Mouse (Mus musculus) CH12.LX (cell line): ENCODE results near the gene Macrod2. TPM values are rescaled to one million over a fixed set of nuclear protein-coding genes. Genes with fewer than 3 reads are reported as not detected.

Experiments
- DNase-seq: peaks from one replicate; pipeline ENCODE4 v3.0.0-alpha.2; 2013; ENCODE audit errors: extremely low read depth
- H3K27ac ChIP-seq: 2 replicates; pipeline ENCODE4 v1.5.1; 2012; ENCODE audit warnings: low read depth, mild to moderate bottlenecking, control low read depth, moderate library complexity; ENCODE audit not compliant: insufficient read depth
- H3K27me3 ChIP-seq: replicated peaks from 2 replicates; pipeline ENCODE3; 2012; ENCODE audit warnings: inconsistent platforms
- H3K36me3 ChIP-seq, 2 experiments: replicated peaks in 1 of 2; 2 replicates each; pipeline versions ENCODE3 to v1.6.1; 2012; ENCODE audit warnings: inconsistent platforms in 1 of 2, low read length in 1 of 2, mild to moderate bottlenecking in 1 of 2, mixed read lengths in 1 of 2, moderate library complexity in 1 of 2; ENCODE audit not compliant: control insufficient read depth in 1 of 2, insufficient read depth in 1 of 2
- H3K4me1 ChIP-seq, 2 experiments: 2 replicates each; pipeline ENCODE4 v1.6.1; 2012; ENCODE audit warnings: inconsistent platforms in 1 of 2, moderate library complexity in 1 of 2; ENCODE audit not compliant: insufficient read depth in 2 of 2, control insufficient read depth in 1 of 2
- H3K4me2 ChIP-seq: 2 replicates; pipeline ENCODE4 v1.6.1; 2012; ENCODE audit warnings: low read depth, mild to moderate bottlenecking, control low read depth; ENCODE audit not compliant: poor library complexity, insufficient read depth, severe bottlenecking
- H3K4me3 ChIP-seq, 3 experiments: fragments of 150-350 bp in 1 of 3; sonication (generic) in 1 of 3; replicated peaks in 1 of 3; 2 replicates each; pipeline versions ENCODE3 to v1.5.1; 2011 to 2012; ENCODE audit warnings: low read depth in 2 of 3, low read length in 2 of 3, mild to moderate bottlenecking in 2 of 3, moderate library complexity in 2 of 3, control low read depth in 1 of 3, improper control_type of control experiment in 1 of 3, inconsistent platforms in 1 of 3, mixed read lengths in 1 of 3; ENCODE audit not compliant: poor library complexity in 1 of 3
- H3K79me2 ChIP-seq: replicated peaks from 2 replicates; pipeline ENCODE4 v1.6.1; 2012; ENCODE audit warnings: mild to moderate bottlenecking, moderate library complexity; ENCODE audit not compliant: control insufficient read depth, poor library complexity, insufficient read depth, severe bottlenecking; ENCODE audit errors: extremely low read depth
- H3K9ac ChIP-seq: 2 replicates; pipeline ENCODE4 v1.6.1; 2012; ENCODE audit warnings: low read depth, mild to moderate bottlenecking, control low read depth, moderate library complexity; ENCODE audit not compliant: insufficient read depth
- H3K9me3 ChIP-seq: replicated peaks from 2 replicates; pipeline ENCODE3; 2012; ENCODE audit warnings: low read length, inconsistent platforms, mixed read lengths
- CHD2 ChIP-seq: IDR thresholded peaks from 2 replicates; pipeline ENCODE4 v1.6.1; 2011; ENCODE audit warnings: low read length, improper control_type of control experiment
- CTCF ChIP-seq, 2 experiments: IDR thresholded peaks in 1 of 2; conservative IDR thresholded peaks in 1 of 2; 2 replicates each; pipeline ENCODE4 v1.5.1; 2011 to 2012; ENCODE audit warnings: low read depth in 2 of 2, low read length in 2 of 2, improper control_type of control experiment in 1 of 2, inconsistent platforms in 1 of 2, mild to moderate bottlenecking in 1 of 2, moderate library complexity in 1 of 2
- E2F4 ChIP-seq: IDR thresholded peaks from 2 replicates; pipeline ENCODE4 v1.6.1; 2011; ENCODE audit warnings: low read depth, low read length, improper control_type of control experiment; ENCODE audit not compliant: insufficient replicate concordance
- EP300 ChIP-seq: IDR thresholded peaks from 2 replicates; pipeline ENCODE4 v1.6.1; 2011; ENCODE audit warnings: low read length, improper control_type of control experiment
- ETS1 ChIP-seq: conservative IDR thresholded peaks from 2 replicates; pipeline ENCODE4 v1.6.1; 2012; ENCODE audit warnings: low read depth, mild to moderate bottlenecking, inconsistent platforms, low read length, improper control_type of control experiment, moderate library complexity
- HCFC1 ChIP-seq: IDR thresholded peaks from 2 replicates; pipeline ENCODE4 v1.6.1; 2012; ENCODE audit warnings: low read depth, mild to moderate bottlenecking, inconsistent platforms, low read length, improper control_type of control experiment
- IRF4 ChIP-seq: IDR thresholded peaks from 2 replicates; pipeline ENCODE4 v1.6.1; 2014; ENCODE audit warnings: low read depth, mild to moderate bottlenecking, inconsistent platforms, low read length, improper control_type of control experiment
- JUND ChIP-seq: conservative IDR thresholded peaks from 2 replicates; pipeline ENCODE4 v1.6.1; 2011; ENCODE audit warnings: low read depth, low read length, improper control_type of control experiment
- KAT2A ChIP-seq: IDR thresholded peaks from 2 replicates; pipeline ENCODE4 v1.6.1; 2012; ENCODE audit warnings: low read length, improper control_type of control experiment, inconsistent platforms; ENCODE audit not compliant: insufficient replicate concordance
- MAFK ChIP-seq: IDR thresholded peaks from 2 replicates; pipeline ENCODE4 v1.6.1; 2011; ENCODE audit warnings: low read length, improper control_type of control experiment; ENCODE audit not compliant: insufficient replicate concordance
- MAX ChIP-seq: IDR thresholded peaks from 2 replicates; pipeline ENCODE4 v1.6.1; 2011; ENCODE audit warnings: low read length, improper control_type of control experiment
- MEF2A ChIP-seq: IDR thresholded peaks from 2 replicates; pipeline ENCODE4 v1.6.1; 2014; ENCODE audit warnings: low read depth, mild to moderate bottlenecking, inconsistent platforms, low read length, improper control_type of control experiment, borderline replicate concordance
- MYC ChIP-seq: IDR thresholded peaks from 2 replicates; pipeline ENCODE4 v1.6.1; 2011; ENCODE audit warnings: low read depth, mild to moderate bottlenecking, improper control_type of control experiment, low read length
- NELFE ChIP-seq: IDR thresholded peaks from 2 replicates; pipeline ENCODE4 v1.6.1; 2011; ENCODE audit warnings: low read depth, low read length, improper control_type of control experiment
- NRF1 ChIP-seq: IDR thresholded peaks from 2 replicates; pipeline ENCODE4 v1.6.1; 2014; ENCODE audit warnings: low read depth, mild to moderate bottlenecking, inconsistent platforms, low read length, improper control_type of control experiment, moderate library complexity
- RCOR1 ChIP-seq: conservative IDR thresholded peaks from 2 replicates; pipeline ENCODE4 v1.6.1; 2012; ENCODE audit warnings: low read depth, mild to moderate bottlenecking, inconsistent platforms, low read length, improper control_type of control experiment
- SIN3A ChIP-seq: IDR thresholded peaks from 2 replicates; pipeline ENCODE4 v1.6.1; 2012; ENCODE audit warnings: low read length, improper control_type of control experiment, inconsistent platforms
- SMC3 ChIP-seq: IDR thresholded peaks from 2 replicates; pipeline ENCODE4 v1.6.1; 2011; ENCODE audit warnings: low read depth, low read length, improper control_type of control experiment
- TBP ChIP-seq: conservative IDR thresholded peaks from 2 replicates; pipeline ENCODE4 v1.6.1; 2011; ENCODE audit warnings: low read depth, low read length, improper control_type of control experiment
- UBTF ChIP-seq: IDR thresholded peaks from 2 replicates; pipeline ENCODE4 v1.6.1; 2012; ENCODE audit warnings: low read depth, mild to moderate bottlenecking, inconsistent platforms, low read length, improper control_type of control experiment, moderate library complexity
- USF2 ChIP-seq: conservative IDR thresholded peaks from 2 replicates; pipeline ENCODE4 v1.6.1; 2011; ENCODE audit warnings: low read depth, low read length, improper control_type of control experiment
- ZC3H11A ChIP-seq: IDR thresholded peaks from 2 replicates; pipeline ENCODE4 v1.6.1; 2012; ENCODE audit warnings: low read depth, mild to moderate bottlenecking, inconsistent platforms, low read length, improper control_type of control experiment
- ZKSCAN1 ChIP-seq: IDR thresholded peaks from 2 replicates; pipeline ENCODE4 v1.6.1; 2012; ENCODE audit warnings: low read depth, inconsistent platforms, low read length, improper control_type of control experiment, borderline replicate concordance
- dilution Hi-C: fragments of 300-500 bp; cut with MboI; formaldehyde crosslinking; loops from 2 replicates; pipeline ENCODE4 v1.14.3; 2020; ENCODE audit warnings: low sequenced_read_pairs; ENCODE audit not compliant: extremely low pct_unique_long_range_greater_than_20kb, extremely low pct_ligation_motif_present
- in situ Hi-C: fragments of 300-500 bp; cut with MboI; formaldehyde crosslinking; loops from 3 replicates; pipeline ENCODE4 v1.14.3; 2019; ENCODE audit warnings: low sequenced_read_pairs, low pct_ligation_motif_present, low pct_unique_long_range_greater_than_20kb, mixed read lengths
- polyA plus RNA-seq: library from polyadenylated mRNA; unstranded; fragments of >175 nt; gene quantifications from 2 replicates; pipeline ENCODE4 v1.2.1, GENCODE M21; 2012; ENCODE audit warnings: low read depth; ENCODE audit not compliant: insufficient read length
- total RNA-seq, 2 experiments: library from RNA; depleted of rRNA; stranded (reverse); fragments of 300-350 nt in 1 of 2; fragments of >200 nt in 1 of 2; gene quantifications; 2 replicates each; pipeline ENCODE4 v1.2.3; 2012 to 2014

The Macrod2 gene
- total and polyA plus RNA-seq, 3 experiments = not detected

GRCm38 (mm10) chr2:141825606-141826495 lies 1430.7 kb downstream of the Macrod2 start:
- peaks cover 47% of the 10 kb centered on the region for H3K9me3 ChIP-seq
- H3K4me3 ChIP-seq = no peak overlapping the region
- in situ Hi-C loops (no loop called here), dilution Hi-C loops (no loop called here)
- TF ChIP-seq MEF2A = no peak
- TF ChIP-seq TBP = no peak
- no peak for TF ChIP-seq RCOR1
- no peak for TF ChIP-seq NELFE
- TF ChIP-seq EP300 = no peak
- no peak for TF ChIP-seq MYC
- TF ChIP-seq CTCF (conservative IDR thresholded peaks at IDR 0.05 in 1 of 2, IDR thresholded peaks at IDR 0.05 in 1 of 2; ENCODE audit: low read depth in 2 of 2, low read length in 2 of 2) = no peak
- no peak for TF ChIP-seq HCFC1
- no peak for TF ChIP-seq CHD2
- TF ChIP-seq KAT2A = no peak
- TF ChIP-seq UBTF = no peak
- no peak for TF ChIP-seq SIN3A
- no peak for TF ChIP-seq JUND
- no peak for TF ChIP-seq ZC3H11A
- no peaks in the 10 kb centered on the region for H3K4me1 ChIP-seq
- no peak overlapping the region for H3K27ac ChIP-seq
- no peak overlapping the region for H3K4me2 ChIP-seq
- H3K27me3 ChIP-seq = no peaks in the 10 kb centered on the region
- no peaks in the 10 kb centered on the region for H3K36me3 ChIP-seq
- no peaks in the 10 kb centered on the region for H3K79me2 ChIP-seq
- DNase-seq = no peak
- H3K9ac ChIP-seq = no peak overlapping the region

GRCm38 (mm10) chr2:141830496-141830895 lies 1435.4 kb downstream of the Macrod2 start:
- TF ChIP-seq ETS1 (no peak), MAFK (no peak), MYC (no peak), MEF2A (no peak), ZKSCAN1 (no peak), UBTF (no peak), MAX (no peak), SMC3 (no peak), SIN3A (no peak), NRF1 (no peak), E2F4 (no peak), TBP (no peak), IRF4 (no peak), USF2 (no peak), NELFE (no peak)
- Histone ChIP-seq H3K27ac (no peak overlapping the region), H3K9me3 (peaks cover 46% of the 10 kb centered on the region), H3K9ac (no peak overlapping the region), H3K27me3 (no peaks in the 10 kb centered on the region), H3K4me1 (no peaks in the 10 kb centered on the region), H3K79me2 (no peaks in the 10 kb centered on the region), H3K4me2 (no peak overlapping the region), H3K36me3 (no peaks in the 10 kb centered on the region), H3K4me3 (no peak overlapping the region)
- dilution Hi-C loops (no loop called here), in situ Hi-C loops (no loop called here)
- no peak for DNase-seq
